Comparison of ENCODE assay signal across 14 mouse cellular contexts in the genomic region with DNA sequence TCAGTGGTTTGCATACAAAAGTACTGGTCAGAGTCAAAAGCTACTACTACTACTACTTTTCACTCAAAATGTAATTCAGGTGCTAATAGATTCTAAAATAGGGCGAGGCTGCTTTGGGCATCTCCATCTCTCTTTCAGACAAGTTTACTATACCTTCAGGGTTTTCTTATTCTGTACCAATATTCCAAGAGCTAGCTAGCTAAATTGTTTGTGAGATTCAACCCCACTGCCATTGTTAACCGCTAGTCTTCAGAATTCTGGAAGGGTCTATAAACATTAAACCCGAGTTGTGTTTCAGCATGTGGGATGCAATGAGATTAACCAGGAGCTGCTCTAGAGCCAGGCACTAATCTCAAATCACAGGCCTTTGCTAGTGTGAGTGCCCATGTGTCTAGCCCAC.
"Had no signal": no experiment of that assay in that cellular context is flagged by ENCODE, and none has a peak within 500 bp of the region (broad histone marks: within the 10 kb centered on the region; RNA-seq: fewer than 3 reads in every experiment).

No protein-coding gene starts in this region.

- H3K9me3 ChIP-seq: limb, embryonic 10.5 days; liver, embryonic 15.5 days; megakaryocyte, embryonic 14.5 days; midbrain, embryonic 12.5 days; neural tube, embryonic 13.5 days had no signal

- H3K27me3 ChIP-seq: liver, embryonic 15.5 days; megakaryocyte, embryonic 14.5 days; midbrain, embryonic 12.5 days; neural tube, embryonic 13.5 days had no signal

- H3K9ac ChIP-seq: liver, embryonic 15.5 days; midbrain, embryonic 12.5 days; neural tube, embryonic 13.5 days had no signal

- H3K27ac ChIP-seq: left cerebral cortex, adult 2 months; limb, embryonic 10.5 days; liver, embryonic 15.5 days; midbrain, embryonic 12.5 days; neural tube, embryonic 13.5 days had no signal

- DNase-seq: kidney, adult 18-20 months; lung, adult 2 months; lung, postnatal 36 days; right cerebral cortex, postnatal 14 days; thymus, postnatal 36 days had no signal

- H3K36me3 ChIP-seq: liver, embryonic 15.5 days had no signal

- ATAC-seq: lung, postnatal 0 days; midbrain, embryonic 16.5 days had no signal

- H3K4me3 ChIP-seq: left cerebral cortex, adult 2 months; limb, embryonic 10.5 days; liver, embryonic 15.5 days; megakaryocyte, embryonic 14.5 days; midbrain, embryonic 12.5 days; neural tube, embryonic 13.5 days had no signal

- H3K4me2 ChIP-seq: liver, embryonic 11.5 days; liver, embryonic 15.5 days; midbrain, embryonic 12.5 days; neural tube, embryonic 13.5 days had no signal
